Mouse (Mus musculus) gonadal fat pad, adult 2 months (tissue): ENCODE measurements around the gene Pdcd1. TPM values are rescaled to one million over a fixed set of nuclear protein-coding genes. Genes with fewer than 3 reads are reported as not detected.
"Not testable (repeated sequence)": the region's sequence is repeated elsewhere in the genome, so short reads cannot be mapped to it uniquely, and the experiment has no call there.

Experiments used
- DNase-seq: peaks from one replicate; pipeline ENCODE4 v3.0.0-alpha.2; 2012; ENCODE audit warnings: low read depth
- polyA plus RNA-seq: library from polyadenylated mRNA; depleted of rRNA; stranded (reverse); fragments of >200 nt; gene quantifications from 2 replicates; pipeline ENCODE4 v1.2.3, GENCODE M21; 2012; rRNA removed

Pdcd1 gene
- polyA plus RNA-seq, 1 experiment = 0.18 TPM

GRCm38 (mm10) chr1:94028741-94029140 lies 23.6 kb downstream of the Pdcd1 start:
- no peak for DNase-seq

GRCm38 (mm10) chr1:94027506-94028108 lies 24.7 kb downstream of the Pdcd1 start:
- no peak for DNase-seq

DNA sequence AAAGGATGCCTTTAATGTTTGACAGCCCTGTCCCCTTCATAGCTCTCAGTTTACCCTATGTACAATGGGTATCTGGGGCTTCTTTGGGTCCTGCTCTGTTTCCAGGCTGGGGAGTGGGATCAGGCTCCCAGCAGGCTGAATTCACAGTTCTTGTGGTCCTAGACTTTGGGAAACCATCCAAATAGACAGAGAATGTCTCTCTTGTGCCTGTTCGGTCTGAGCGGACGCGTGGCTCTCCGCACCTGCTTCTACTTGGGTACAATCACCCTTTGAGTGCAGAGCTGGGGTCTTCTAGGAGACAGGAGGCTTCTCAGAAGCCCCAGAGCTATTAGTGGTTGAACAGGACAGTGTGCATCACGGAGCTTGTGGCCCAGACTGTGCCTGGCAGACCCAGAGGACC lies 32.2 kb downstream of the Pdcd1 start, which contains the start of gene Neu4:
TSS of gene Neu4 (plus strand) at position 301 of the 400 bp plus-strand sequence.
- no peak for DNase-seq

DNA sequence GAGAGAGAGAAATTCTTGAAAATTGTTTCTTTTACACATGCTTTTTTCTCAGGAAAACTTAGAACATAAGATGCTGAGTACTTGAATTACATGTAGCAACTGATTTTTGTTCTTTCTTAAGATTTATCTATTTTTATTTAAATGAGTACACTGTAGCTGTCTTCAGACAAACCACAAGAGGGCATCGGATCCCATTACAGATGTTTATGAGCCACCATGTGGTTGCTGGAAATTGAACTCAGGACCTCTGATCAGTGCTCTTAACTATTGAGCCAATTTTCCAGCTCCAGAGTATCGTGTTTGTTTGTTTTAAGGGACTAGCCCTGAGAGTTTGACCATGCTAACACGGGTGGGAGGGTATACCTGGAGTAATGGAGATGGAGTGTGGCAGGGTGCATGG lies 40.7 kb downstream of the Pdcd1 start:
- no peak for DNase-seq

GRCm38 (mm10) chr1:94008826-94009225 lies 43.5 kb downstream of the Pdcd1 start:
- not testable (repeated sequence) for DNase-seq

- DNase-seq = not testable (repeated sequence)
Measured at GRCm38 (mm10) chr1:94005954-94006506, 46.3 kb downstream of the Pdcd1 start.

DNA sequence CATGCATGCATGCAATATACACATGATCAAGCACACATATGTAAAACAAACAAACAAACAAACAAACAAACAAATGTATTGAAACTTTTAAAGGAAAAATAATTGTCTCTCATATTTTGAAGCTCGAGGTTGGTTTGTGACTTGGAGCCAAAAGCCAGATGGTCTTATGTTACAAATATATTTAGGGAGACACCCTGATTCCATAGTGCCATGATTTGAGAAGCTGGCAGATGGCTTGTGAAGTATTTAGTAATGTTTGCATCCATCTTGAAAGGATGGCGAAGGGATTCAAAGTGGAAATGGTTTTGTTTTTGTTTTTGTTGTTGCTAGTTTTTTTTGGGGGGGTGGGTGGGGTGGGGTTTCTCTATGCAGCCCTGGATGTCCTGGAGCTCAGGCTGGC lies 51.3 kb downstream of the Pdcd1 start:
- no peak for DNase-seq

- not testable (repeated sequence) for DNase-seq
Measured at GRCm38 (mm10) chr1:93991491-93991890, 60.9 kb downstream of the Pdcd1 start.

DNA sequence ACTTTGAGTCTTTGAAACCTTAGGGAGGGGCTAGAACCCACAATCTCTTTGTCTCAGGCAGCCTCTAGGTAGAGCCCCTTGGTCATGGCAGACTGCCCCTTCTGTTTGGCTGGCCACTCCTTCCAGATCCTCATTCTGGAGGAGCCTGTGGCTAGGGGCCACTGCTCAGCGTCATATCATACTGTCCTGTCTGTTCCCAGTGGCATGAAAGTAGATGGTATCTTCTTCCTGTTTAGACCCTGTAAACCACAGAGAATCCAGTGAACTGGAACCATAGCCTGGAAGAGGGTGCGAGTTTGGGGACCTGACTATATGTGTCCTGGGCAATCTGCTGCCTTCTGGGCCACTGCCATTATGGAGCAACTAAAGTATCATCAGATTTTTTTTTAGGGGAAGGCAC lies 61.3 kb downstream of the Pdcd1 start:
- DNase-seq = not testable (repeated sequence)

GRCm38 (mm10) chr1:93990209-93990608 lies 62.1 kb downstream of the Pdcd1 start, which contains the start of gene Gal3st2c:
Gene Gal3st2c, plus strand, starts transcription at chr1:93990509.
- DNase-seq = not testable (repeated sequence)

DNA sequence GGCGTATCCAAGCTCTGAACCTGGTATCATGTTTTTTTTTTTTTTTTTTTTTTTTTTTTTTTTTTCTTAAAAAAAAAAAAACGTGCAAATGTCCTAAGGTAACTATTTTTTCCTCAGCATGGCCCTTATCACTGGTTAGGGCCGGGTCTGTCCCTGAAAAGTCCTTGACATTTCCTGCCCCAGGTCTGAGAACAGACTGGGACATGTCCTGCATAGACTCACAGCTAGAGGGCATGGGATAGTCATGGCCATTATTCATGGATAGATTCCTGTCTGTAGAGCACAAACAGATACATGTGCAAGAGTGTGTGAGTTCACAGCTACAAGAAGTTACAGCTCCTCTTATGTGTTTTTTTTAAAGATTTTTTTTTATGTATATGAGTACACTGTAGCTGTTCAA lies 63.6 kb downstream of the Pdcd1 start:
- no peak for DNase-seq

Other genes with a start within 250 kb of the Pdcd1 start
- 7.4 and 9.7 TPM in 2 replicates for gene Ing5, start 248.6 kb downstream of the Pdcd1 start, polyA plus RNA-seq
- gene D2hgdh, start 227.6 kb downstream of the Pdcd1 start, polyA plus RNA-seq = 27.7 and 27.8 TPM in 2 replicates
- gene Gal3st2, start 191.2 kb downstream of the Pdcd1 start, polyA plus RNA-seq = 0.51 TPM in 1 of 2 replicates, not detected in the other
- gene Gal3st2b, start 134.2 kb downstream of the Pdcd1 start, polyA plus RNA-seq = 0.30 and 0.51 TPM in 2 replicates
- gene Gal3st2c, start 62.0 kb downstream of the Pdcd1 start, polyA plus RNA-seq = 0.01 and 0.05 TPM in 2 replicates
- not detected in 2 replicates for gene Neu4, start 32.1 kb downstream of the Pdcd1 start, polyA plus RNA-seq